Mouse (Mus musculus): ENCODE measurements around the gene Gpn2. TPM values are rescaled to one million over a fixed set of nuclear protein-coding genes. Genes with fewer than 3 reads are reported as not detected.

Gpn2 gene
- total RNA-seq, 2 experiments from 2014 or later: 21.6 to 22.2 TPM

DNA sequence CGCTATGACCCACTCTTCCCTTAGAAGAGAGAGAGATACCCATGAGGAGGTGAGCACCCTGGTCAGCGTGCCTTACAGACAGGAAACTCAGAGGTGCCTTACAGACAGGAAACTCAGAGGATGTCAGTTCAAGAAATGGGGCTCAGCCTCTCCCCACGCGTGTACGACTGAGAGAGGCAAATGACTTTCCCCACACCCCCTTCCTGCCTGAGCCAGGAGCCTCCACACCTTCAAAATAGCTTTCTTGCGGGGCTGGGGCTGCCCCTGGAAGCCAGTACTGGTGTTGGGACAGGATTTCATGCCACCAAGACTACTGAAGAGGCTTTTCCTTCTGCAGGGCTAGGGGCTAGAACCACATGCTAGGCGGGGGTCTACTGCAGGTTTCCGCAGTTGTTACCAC is 36.5 kb downstream of the Gpn2 start:
- ATAC-seq (replicated peaks; ENCODE audit: poor library complexity): no peak

GRCm38 (mm10) chr4:133622161-133622695 is 38.1 kb downstream of the Gpn2 start:
- no peak for ATAC-seq (replicated peaks; ENCODE audit: poor library complexity)

GRCm38 (mm10) chr4:133624830-133625229 is 40.7 kb downstream of the Gpn2 start:
- peak; percentile 84 for ATAC-seq (replicated peaks; ENCODE audit: poor library complexity)

DNA sequence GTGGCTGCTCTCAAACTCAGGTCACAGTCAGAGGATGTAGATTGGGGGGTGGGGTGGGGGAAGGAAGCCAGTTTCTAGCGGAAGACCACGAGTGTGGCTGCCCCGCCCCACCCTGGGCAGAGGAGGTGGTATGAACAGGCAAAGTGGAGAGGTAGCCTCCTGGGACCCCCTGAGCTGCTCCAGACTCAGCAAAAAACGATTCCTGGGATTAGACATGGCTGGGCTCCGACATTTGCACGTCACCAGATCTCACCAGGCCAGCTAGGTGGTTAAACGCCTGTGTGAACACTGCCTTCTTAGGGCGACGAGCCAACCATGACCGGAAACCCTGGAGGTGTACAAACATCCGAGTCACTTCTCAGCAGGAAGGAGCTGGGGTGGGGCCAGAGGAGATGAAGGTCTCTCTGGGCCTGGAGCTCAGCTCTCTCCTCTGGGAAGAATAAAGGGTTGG is 41.5 kb downstream of the Gpn2 start:
- ATAC-seq (replicated peaks; ENCODE audit: poor library complexity): peak; percentile 61

DNA sequence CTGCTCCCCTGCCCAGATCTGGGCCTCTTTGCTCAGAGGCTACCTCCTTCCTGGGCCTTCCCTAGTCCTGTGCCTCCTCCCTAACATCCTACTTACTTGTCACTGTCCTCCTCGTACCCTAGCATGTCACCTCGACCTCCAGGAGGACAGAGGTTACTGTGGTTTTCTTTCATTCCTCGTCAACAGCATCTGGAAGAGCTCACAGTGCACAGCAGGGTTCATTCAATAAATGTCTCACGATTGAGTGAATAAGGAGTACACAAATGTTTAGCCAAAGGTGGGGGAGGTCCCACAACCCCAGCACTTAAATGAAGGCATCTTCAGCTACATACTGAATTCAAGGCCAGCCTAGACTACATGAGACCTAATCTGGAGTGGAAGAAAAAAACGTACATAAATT is 42.1 kb downstream of the Gpn2 start:
- ATAC-seq (replicated peaks; ENCODE audit: poor library complexity): no peak

DNA sequence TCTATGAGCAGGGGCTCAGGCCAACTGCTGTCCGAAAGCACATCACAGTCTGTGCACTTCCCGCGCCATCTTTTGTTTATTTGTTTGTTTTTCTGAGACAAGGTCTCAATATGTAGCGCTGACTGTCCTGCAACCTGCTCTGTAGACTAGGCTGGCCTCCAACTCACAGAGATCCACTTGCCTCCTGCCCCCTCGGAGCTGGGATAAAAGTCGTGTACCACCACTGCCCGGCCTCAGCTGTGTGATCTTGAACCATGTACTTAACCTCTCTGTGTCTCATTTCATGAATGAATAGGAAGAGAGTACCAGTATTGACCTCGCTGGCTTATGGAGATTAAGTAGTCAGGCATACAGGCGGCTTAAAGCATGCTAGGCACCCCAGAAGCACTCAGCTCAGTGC is 42.5 kb downstream of the Gpn2 start:
- ATAC-seq (replicated peaks; ENCODE audit: poor library complexity): no peak

DNA sequence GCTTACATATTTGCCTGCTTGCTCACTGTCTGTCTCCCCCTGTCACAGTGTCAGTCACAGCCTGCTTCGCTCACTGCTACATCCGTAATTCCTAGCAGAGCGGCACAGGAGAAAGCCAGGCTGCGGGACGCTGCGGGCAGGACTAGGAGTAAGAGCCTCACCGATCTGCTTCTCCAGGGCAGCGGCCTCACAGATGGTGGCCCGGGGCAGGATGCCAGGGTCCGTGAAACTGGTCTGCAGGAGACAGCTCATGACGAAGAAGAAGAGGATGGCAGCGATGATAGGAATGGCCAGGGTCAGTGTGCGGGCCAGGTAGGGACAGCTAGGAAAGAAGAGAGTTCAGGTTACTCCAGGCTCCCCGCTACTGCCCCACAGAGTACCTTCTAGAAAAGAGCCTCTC is 42.9 kb downstream of the Gpn2 start:
- ATAC-seq (replicated peaks; ENCODE audit: poor library complexity): no peak

- no peak for ATAC-seq (replicated peaks; ENCODE audit: poor library complexity)
Measured at GRCm38 (mm10) chr4:133628517-133628916, 44.4 kb downstream of the Gpn2 start.

GRCm38 (mm10) chr4:133629191-133629590 is 45.0 kb downstream of the Gpn2 start:
- no peak for ATAC-seq (replicated peaks; ENCODE audit: poor library complexity)

DNA sequence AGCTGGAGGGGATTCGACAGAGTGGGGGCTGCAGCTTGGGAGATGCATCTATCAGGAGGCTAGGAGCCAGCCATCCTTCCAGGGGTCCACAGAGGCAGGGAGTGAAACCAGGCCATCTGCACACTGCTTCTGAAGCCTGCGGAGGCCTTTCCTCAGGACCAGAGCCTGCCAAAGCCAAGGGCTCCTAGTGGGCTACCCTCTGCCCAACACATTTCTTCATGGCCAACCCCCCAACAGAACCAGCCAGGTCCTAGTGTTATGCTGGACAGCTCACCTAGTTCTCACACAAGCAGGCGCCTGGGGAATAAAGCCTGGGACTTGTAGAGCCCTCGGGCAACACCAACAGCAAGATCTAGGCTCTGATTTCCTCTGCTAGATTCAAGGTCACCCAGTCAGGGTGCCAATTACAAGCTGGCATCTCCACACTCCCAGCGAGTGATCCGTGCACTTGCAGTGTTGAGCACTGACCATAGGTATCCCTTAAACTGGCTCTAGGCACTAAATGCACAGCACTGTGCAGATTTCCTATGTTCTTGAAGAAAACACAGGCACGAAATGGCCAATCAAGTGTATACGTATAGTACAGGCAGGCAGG is 46.3 kb downstream of the Gpn2 start:
- no peak for ATAC-seq (replicated peaks; ENCODE audit: poor library complexity)

- ATAC-seq (replicated peaks; ENCODE audit: poor library complexity): peak; percentile 45
Measured at GRCm38 (mm10) chr4:133631071-133631768, 47.1 kb downstream of the Gpn2 start.

DNA sequence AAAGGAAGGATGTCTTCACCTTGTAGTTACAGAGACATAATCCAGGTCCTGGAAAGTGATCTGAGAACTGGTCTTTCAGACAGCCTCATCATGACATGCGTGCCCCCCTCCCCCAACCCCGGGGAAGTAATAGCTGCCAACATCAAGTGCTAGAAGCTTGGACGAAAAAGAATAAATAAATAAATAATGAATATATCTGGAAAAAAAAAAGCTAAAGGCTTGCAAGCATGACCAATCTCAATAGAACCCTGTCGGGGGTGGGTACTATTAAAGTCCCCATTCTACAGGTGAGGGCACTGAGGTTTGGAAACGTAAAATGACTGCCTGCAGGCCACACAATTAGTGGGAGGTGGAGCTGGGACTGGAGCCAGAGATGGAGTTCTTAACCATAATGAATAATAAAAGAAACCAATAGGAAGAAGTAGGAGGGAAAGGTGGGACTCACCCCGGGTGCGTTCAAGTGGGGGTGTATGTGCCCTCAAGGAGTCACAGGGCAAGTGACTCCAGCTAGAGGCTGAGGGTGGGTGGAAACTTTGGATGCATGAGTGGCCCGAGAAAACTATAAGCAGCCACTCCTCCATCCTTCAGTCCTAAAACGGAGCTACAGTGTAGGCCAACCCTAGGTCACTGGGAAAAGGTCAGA is 47.7 kb downstream of the Gpn2 start:
- ATAC-seq (replicated peaks; ENCODE audit: poor library complexity): 0 out of 2 replicates have a peak, but pooled peaks have one; percentile 9

DNA sequence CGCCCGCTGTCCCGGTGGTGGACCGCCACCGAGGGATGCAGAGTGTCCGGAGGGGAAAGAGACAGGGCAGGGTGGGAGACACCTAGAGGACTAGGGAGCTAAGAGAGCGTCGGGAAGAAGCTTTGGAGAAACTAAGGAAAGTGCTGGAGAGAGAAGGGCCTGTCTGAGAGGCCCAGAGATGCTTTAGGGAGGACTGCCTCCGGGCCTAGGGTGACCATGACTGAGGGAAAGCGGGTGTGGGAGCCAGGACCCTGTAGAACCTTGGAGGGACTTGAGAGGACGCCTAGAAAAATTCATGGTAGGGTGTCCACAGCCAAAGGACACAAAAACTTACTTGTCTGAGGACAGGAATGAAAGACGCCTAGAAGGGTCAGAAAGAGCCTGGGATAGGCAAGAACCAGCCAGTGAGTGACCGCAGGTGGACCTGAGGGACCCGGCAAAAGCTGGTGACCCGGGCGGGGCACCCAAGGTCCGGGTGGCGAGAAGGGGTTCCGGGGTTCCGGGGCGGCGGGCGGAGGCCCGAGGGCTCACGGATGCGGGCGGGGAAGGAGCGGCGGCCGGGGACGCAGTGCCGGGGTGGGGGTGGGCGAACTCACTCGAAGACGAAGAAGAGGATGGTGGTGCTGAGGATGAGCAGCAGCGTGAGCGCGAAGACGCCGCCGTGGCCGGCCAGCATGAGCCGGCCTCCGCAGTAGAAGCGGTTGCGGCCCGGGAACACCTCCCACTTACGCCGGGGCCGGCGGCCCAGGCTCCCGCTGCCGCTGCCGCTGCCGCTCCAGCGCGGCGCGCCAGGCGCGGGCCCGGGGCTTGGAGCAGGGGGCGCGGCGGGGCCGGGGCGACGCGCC is 48.5 kb downstream of the Gpn2 start:
- ATAC-seq (replicated peaks; ENCODE audit: poor library complexity): no peak

GRCm38 (mm10) chr4:133633332-133634042 is 49.3 kb downstream of the Gpn2 start:
- peak; percentile 95 for ATAC-seq (replicated peaks; ENCODE audit: poor library complexity)

DNA sequence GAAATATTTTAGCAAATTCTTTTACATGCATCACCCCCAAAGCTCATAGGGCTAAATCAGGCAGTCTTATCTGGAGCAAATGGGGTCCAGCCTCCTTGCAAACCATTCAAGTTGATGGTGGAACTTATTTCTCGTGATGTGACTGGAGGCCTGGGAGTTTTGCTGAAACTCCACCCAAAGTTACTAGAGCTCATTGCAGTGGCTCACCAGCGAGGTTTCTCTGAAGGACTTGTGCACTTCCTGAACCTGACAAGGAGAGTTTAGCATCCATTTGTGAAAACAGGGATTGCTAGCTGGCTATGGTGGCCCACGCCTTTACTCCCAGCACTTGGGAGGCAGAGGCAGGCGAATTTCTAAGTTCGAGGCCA is 49.9 kb downstream of the Gpn2 start:
- no peak for ATAC-seq (replicated peaks; ENCODE audit: poor library complexity)

Other genes starting within 250 kb of the Gpn2 start
- gene Wdtc1, start 230.9 kb upstream of the Gpn2 start, total RNA-seq (2015): 10.3 and 10.6 TPM in 2 replicates
- 7.6 and 8.7 TPM in 2 replicates for gene Wdtc1, start 230.9 kb upstream of the Gpn2 start, total RNA-seq (2017)
- 15.1 and 16.1 TPM in 2 replicates for gene Slc9a1, start 214.7 kb upstream of the Gpn2 start, total RNA-seq (2015)
- gene Slc9a1, start 214.7 kb upstream of the Gpn2 start, total RNA-seq (2017): 6.3 and 7.3 TPM in 2 replicates
- 0.15 TPM in 1 of 2 replicates, not detected in the other for gene Tent5b, start 104.2 kb upstream of the Gpn2 start, total RNA-seq (2015)
- gene Tent5b, start 104.2 kb upstream of the Gpn2 start, total RNA-seq (2017): not detected in 2 replicates
- gene Trnp1, start 85.8 kb upstream of the Gpn2 start, total RNA-seq (2015): not detected in 2 replicates
- not detected in 2 replicates for gene Trnp1, start 85.8 kb upstream of the Gpn2 start, total RNA-seq (2017)
- not detected in 2 replicates for gene Kdf1, start 65.4 kb upstream of the Gpn2 start, total RNA-seq (2015)
- gene Kdf1, start 65.4 kb upstream of the Gpn2 start, total RNA-seq (2017): not detected in 2 replicates
- 181 and 191 TPM in 2 replicates for gene Nudc, start 38.4 kb upstream of the Gpn2 start, total RNA-seq (2015)
- gene Nudc, start 38.4 kb upstream of the Gpn2 start, total RNA-seq (2017): 289 and 309 TPM in 2 replicates
- gene Nr0b2, start 31.0 kb upstream of the Gpn2 start, total RNA-seq (2015): 2.9 and 3.1 TPM in 2 replicates
- 0.54 and 2.7 TPM in 2 replicates for gene Nr0b2, start 31.0 kb upstream of the Gpn2 start, total RNA-seq (2017)
- gene Gpatch3, start 9.6 kb upstream of the Gpn2 start, total RNA-seq (2015): 1.6 and 2.9 TPM in 2 replicates
- 14.9 and 28.7 TPM in 2 replicates for gene Gpatch3, start 9.6 kb upstream of the Gpn2 start, total RNA-seq (2017)
- 3.6 and 3.7 TPM in 2 replicates for gene Sfn, start 17.8 kb downstream of the Gpn2 start, total RNA-seq (2015)
- gene Sfn, start 17.8 kb downstream of the Gpn2 start, total RNA-seq (2017): 2.9 and 4.7 TPM in 2 replicates
- 16.2 and 27.0 TPM in 2 replicates for gene Zdhhc18, start 65.8 kb downstream of the Gpn2 start, total RNA-seq (2015)
- gene Zdhhc18, start 65.8 kb downstream of the Gpn2 start, total RNA-seq (2017): 7.8 and 11.5 TPM in 2 replicates
- gene Pigv, start 88.3 kb downstream of the Gpn2 start, total RNA-seq (2015): 5.1 and 8.5 TPM in 2 replicates
- gene Pigv, start 88.3 kb downstream of the Gpn2 start, total RNA-seq (2017): 5.0 and 5.2 TPM in 2 replicates
- 106 and 108 TPM in 2 replicates for gene Arid1a, start 172.4 kb downstream of the Gpn2 start, total RNA-seq (2015)
- gene Arid1a, start 172.4 kb downstream of the Gpn2 start, total RNA-seq (2017): 27.0 and 30.0 TPM in 2 replicates